Mouse (Mus musculus) testis, adult 2 months (tissue): ENCODE data around the gene Banf2.

Experiments
- CTCF ChIP-seq: fragments of 200-500 bp; IDR thresholded peaks from 2 replicates; pipeline ENCODE4 v1.5.1; 2012; ENCODE audit warnings: low read depth, mild to moderate bottlenecking, inconsistent platforms, low read length, moderate library complexity; ENCODE audit not compliant: control insufficient read depth, insufficient read depth, insufficient replicate concordance
- POLR2A ChIP-seq: fragments of 200-500 bp; IDR thresholded peaks from 2 replicates; pipeline ENCODE4 v1.6.1; 2012; ENCODE audit warnings: low read depth, mild to moderate bottlenecking, inconsistent platforms, low read length, moderate library complexity; ENCODE audit not compliant: control insufficient read depth

DNA sequence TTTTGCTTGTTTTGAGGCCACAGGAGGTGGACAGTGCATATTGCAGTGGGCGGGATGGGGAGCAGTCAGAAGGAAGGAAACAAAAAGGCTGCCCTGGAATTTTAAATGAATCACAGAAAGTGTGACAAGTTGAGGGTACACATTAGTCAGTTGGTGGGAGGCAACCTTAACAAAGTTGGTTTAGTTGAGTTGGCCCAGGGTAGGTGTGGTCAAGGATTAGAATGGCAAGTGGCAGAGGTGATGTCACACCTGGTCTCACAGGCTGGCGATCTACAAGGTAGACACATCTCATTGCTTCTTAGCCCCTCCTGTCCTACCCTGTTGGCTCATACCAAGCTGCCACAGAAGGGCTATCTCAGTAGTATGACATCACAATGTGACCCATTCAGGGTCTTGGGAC is at the start of gene Banf2:
- TF ChIP-seq CTCF (no peak), POLR2A (no peak)
